Mouse (Mus musculus) G1E (cell line): ENCODE measurements around the gene Dnah7a. TPM values are rescaled to one million over a fixed set of nuclear protein-coding genes. Genes with fewer than 3 reads are reported as not detected.

ENCODE experiments used
- ATAC-seq: 2 replicates; pipeline ENCODE4 v1.8.0; 2016; ENCODE audit warnings: mild to moderate bottlenecking; ENCODE audit not compliant: insufficient number of reproducible peaks, poor library complexity, low FRiP score, severe bottlenecking; ENCODE audit errors: extremely low read depth
- DNase-seq: peaks from one replicate; pipeline ENCODE4 v3.0.0; 2012; ENCODE audit warnings: low spot score
- H3K27me3 ChIP-seq: 2 replicates; pipeline ENCODE4 v1.6.1; 2012; ENCODE audit warnings: mild to moderate bottlenecking, low read length, inconsistent platforms; ENCODE audit not compliant: insufficient read depth
- H3K36me3 ChIP-seq: replicated peaks from 2 replicates; pipeline ENCODE3; 2012; ENCODE audit warnings: mild to moderate bottlenecking, inconsistent platforms
- H3K4me1 ChIP-seq: 2 replicates; pipeline ENCODE4 v1.6.1; 2012; ENCODE audit warnings: low read depth, low read length, inconsistent platforms, mixed read lengths; ENCODE audit not compliant: insufficient read depth
- H3K4me3 ChIP-seq: 2 replicates; pipeline ENCODE4 v1.5.1; 2012; ENCODE audit warnings: low read depth, mild to moderate bottlenecking, inconsistent platforms, low read length, moderate library complexity, mixed read lengths
- H3K9me3 ChIP-seq: replicated peaks from 2 replicates; pipeline ENCODE4 v1.6.1; 2012; ENCODE audit warnings: inconsistent platforms
- GATA2 ChIP-seq: IDR thresholded peaks from 2 replicates; pipeline ENCODE4 v1.6.1; 2012; ENCODE audit warnings: low read depth, low read length, inconsistent platforms, borderline replicate concordance
- polyA plus RNA-seq: library from polyadenylated mRNA; stranded (reverse); fragments of >175 nt; gene quantifications from 2 replicates; pipeline ENCODE4 v1.2.3, GENCODE M21; 2012
- total RNA-seq, 2 experiments: library from RNA; stranded (forward) in 1 of 2; stranded (reverse) in 1 of 2; fragments of 200-1000 nt in 1 of 2; fragments of >200 nt in 1 of 2; fragmentation: Nextera tagmentation in 1 of 2; gene quantifications; 2 replicates each; pipeline ENCODE4 v1.2.3; 2014 to 2017

Dnah7a gene
- total and polyA plus RNA-seq, 3 experiments: 0.05 TPM; not detected in 2

DNA sequence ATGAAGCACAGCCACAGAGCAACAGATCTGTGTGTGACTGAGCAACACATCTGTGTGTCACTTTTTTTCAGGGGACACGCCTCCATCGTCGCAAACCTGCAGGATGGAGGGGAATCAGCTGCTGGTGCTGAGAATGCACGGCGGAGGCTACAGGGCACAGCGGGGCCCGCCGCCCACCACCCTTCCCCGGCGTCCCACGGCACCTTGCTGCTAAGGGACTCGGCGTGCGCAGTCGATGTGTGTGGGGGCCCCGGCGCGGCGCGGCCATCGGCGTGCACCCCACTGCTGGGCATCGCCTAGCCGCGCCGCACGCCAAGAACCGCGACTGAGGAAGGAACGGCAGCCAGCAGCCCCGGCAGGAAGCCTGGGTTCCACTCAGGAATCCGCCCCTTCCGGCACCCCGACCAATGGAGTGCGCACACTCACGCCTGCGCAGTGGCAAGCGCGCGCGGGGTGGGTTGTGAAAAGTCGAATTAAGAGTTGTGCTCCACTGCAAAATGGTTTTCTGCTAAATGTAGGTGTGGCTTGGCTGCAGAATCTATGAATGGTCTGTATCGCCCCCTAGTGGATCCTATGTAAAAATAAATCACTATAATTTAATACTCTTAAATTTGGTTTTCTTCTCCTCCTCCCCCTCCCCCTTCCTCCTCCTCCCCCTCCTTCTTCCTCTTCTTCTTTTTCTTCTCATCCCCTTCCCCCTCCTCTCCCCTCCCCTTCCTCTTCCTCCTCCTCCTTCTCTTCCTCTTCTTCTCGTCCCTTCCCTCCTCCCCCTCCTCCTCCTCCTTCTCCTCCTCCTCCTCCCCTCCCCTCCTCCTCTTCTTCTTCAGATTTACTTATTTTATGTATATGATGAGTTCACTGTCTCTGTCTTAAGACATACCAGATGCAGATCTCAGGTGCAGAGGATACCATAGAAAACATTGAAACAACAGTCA lies 354.0 kb downstream of the Dnah7a start, which contains the start of the genes Asdurf, Gm28551 and Asnsd1:
Gene Asdurf, minus strand, starts transcription at position 293 of the 935 bp plus-strand sequence.
Gene Gm28551, minus strand, starts transcription at position 341 of the 935 bp plus-strand sequence.
Gene Asnsd1, minus strand, starts transcription at position 426 of the 935 bp plus-strand sequence.
- peak; percentile 100 for DNase-seq

More for the DNA sequence above, 354.0 kb downstream of the Dnah7a start, which contains the start of the genes Asdurf, Gm28551 and Asnsd1:
- Histone ChIP-seq H3K9me3 (no peaks in the 10 kb centered on the region), H3K4me3 (peak within 1 kb of the TSS; percentile 100), H3K27me3 (peaks cover 4% of the 10 kb centered on the region; the same call in 1 of the 2 replicates), H3K4me1 (peaks cover 16% of the 10 kb centered on the region), H3K36me3 (peaks cover 23% of the 10 kb centered on the region)
- TF ChIP-seq GATA2: no peak
- ATAC-seq: peak; percentile 98

Other genes starting within 250 kb of the Dnah7a start
- gene Stk17b, start 78.4 kb upstream of the Dnah7a start, total RNA-seq (2014; fragmentation: Nextera tagmentation): 72.8 and 85.6 TPM in 2 replicates
- 140 and 177 TPM in 2 replicates for gene Stk17b, start 78.4 kb upstream of the Dnah7a start, total RNA-seq (2017)
- gene Stk17b, start 78.4 kb upstream of the Dnah7a start, polyA plus RNA-seq: 3.3 and 3.6 TPM in 2 replicates